Mouse (Mus musculus): ENCODE data around the gene 3110070M22Rik. TPM values are rescaled to one million over a fixed set of nuclear protein-coding genes. Genes with fewer than 3 reads are reported as not detected.

Gene 3110070M22Rik
- polyA plus RNA-seq, 1 experiment = 3.1 TPM

Other genes starting within 250 kb of the 3110070M22Rik start
- gene Paip1, start 59.8 kb downstream of the 3110070M22Rik start, polyA plus RNA-seq (2012; ENCODE audit: insufficient read depth, insufficient read length, missing spikeins) = 63.2 and 65.8 TPM in 2 replicates
- gene 4833420G17Rik, start 25.6 kb downstream of the 3110070M22Rik start, polyA plus RNA-seq (2012; ENCODE audit: insufficient read depth, insufficient read length, missing spikeins) = 11.7 and 17.3 TPM in 2 replicates
- gene Tmem267, start 344 bp downstream of the 3110070M22Rik start, polyA plus RNA-seq (2012; ENCODE audit: insufficient read depth, insufficient read length, missing spikeins) = 9.8 and 20.2 TPM in 2 replicates
- gene Ccl28, start 135.4 kb upstream of the 3110070M22Rik start, polyA plus RNA-seq (2012; ENCODE audit: insufficient read depth, insufficient read length, missing spikeins) = 0.63 TPM in 1 of 2 replicates, not detected in the other
- gene Hmgcs1, start 202.0 kb upstream of the 3110070M22Rik start, polyA plus RNA-seq (2012; ENCODE audit: insufficient read depth, insufficient read length, missing spikeins) = 191 and 228 TPM in 2 replicates

All from brown adipose tissue, adult 24 weeks (tissue).